Mouse (Mus musculus) liver, adult (tissue): ENCODE results near the gene Cdk17.

Source experiments
- GATA4 ChIP-seq: IDR thresholded peaks from 2 replicates; pipeline ENCODE4 v1.6.1; 2014; ENCODE audit warnings: mild to moderate bottlenecking, low read length; ENCODE audit not compliant: insufficient replicate concordance

The Cdk17 gene

GRCm38 (mm10) chr10:93293621-93294020, 132.9 kb downstream of the Cdk17 start:
- no peak for TF ChIP-seq GATA4

GRCm38 (mm10) chr10:93294547-93295219, 134.0 kb downstream of the Cdk17 start:
- no peak for TF ChIP-seq GATA4

GRCm38 (mm10) chr10:93297774-93298173, 137.1 kb downstream of the Cdk17 start:
- TF ChIP-seq GATA4: no peak

DNA sequence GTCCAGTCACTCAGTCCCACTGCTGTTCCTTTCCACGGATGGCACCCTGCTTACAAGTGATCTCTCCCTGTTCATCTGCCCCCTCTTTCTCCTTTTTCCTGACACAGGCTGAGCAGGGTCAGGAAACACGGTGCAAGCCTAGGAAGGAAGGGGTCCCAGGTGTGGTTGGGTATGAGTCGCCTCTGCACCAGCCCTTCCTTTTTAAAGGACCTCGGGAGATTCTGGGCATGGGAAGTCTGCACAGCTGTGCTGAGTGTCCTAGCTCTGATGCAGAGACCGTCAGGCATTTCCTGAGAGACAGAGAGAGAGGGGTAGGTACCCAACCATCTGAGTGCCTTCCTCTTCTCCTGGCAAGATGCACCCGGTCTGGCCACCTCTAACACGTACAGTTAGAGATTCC, 137.5 kb downstream of the Cdk17 start:
- TF ChIP-seq GATA4: no peak

DNA sequence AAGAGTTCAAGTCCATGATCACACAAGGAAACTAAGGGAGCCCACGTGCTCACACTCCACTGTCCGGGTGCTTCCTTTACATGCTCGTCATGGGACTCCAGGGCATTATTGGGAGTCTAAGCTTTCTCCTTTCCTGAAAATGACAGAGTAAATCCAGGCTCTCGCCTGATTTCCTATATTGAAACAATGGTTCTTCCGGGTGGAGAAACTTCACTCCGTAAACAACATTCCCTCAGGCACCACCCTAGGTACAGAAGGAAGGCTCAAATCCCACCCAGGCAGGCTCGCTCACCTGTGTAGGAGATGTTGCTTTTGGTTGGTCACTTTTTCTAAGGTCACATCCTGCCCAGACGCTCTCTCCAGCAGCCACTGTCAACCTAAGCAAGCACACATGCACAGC, 141.2 kb downstream of the Cdk17 start:
- TF ChIP-seq GATA4: no peak

- TF ChIP-seq GATA4: no peak
Measured at GRCm38 (mm10) chr10:93303231-93303630, 142.6 kb downstream of the Cdk17 start.

GRCm38 (mm10) chr10:93305946-93306345, 145.3 kb downstream of the Cdk17 start:
- no peak for TF ChIP-seq GATA4

DNA sequence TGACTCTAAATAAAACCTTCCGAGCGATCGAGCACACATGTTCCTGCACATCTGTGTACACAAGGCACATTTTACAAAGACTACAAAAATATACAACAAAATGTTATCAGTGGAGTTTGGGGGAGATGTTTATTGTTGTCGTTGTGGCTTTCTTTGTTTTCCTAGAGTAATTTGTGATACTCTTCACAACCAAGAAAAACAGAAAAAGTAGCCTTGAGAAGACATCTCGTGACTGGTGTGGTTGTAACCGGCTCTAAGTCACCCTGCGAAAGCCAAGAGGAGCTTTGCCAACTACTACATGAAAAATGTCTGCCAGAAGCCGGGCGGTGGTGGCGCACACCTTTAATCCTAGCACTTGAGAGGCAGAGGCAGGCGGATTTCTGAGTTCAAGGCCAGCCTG, 145.7 kb downstream of the Cdk17 start:
- no peak for TF ChIP-seq GATA4

DNA sequence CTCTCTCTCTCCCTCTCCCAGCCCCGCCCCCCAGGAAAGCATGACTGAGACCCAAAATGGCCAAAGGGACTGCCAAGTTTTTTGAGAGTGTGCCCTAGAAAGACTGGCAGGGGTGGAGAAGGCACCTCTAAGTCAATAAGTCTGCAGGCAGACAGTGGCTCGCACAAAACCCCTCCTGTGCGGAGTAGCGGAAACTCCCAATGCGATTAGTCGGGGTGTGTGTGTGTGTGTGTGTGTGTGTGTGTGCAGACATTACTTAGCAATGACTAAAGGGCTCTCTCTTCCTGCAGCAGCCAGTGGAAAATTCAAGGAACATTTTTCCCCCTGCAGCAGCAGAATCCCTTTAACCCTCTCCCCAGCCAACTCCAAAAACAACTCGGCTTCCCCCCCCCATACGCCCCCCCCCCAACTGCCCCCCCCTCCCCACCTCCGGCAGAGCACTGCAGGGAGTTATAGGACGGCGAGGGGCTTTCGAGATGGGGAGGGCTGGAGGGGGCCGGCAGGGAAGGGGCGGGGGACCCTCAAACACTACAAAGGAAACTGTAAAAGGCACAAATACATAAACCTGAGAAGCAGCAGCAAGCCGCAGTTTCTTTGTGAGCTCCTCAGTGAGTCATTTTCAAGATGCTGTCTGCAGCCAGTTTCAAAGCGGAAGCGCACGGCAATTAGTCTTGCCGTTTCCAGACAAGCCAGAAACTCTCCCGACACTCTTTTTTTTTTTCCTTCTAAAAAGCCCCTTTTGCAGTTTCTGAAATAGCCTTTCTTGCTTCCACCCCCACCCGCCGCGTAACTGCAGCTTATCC, 148.7 kb downstream of the Cdk17 start:
- peak; percentile 65; the same call in 1 of the 2 replicates for TF ChIP-seq GATA4

DNA sequence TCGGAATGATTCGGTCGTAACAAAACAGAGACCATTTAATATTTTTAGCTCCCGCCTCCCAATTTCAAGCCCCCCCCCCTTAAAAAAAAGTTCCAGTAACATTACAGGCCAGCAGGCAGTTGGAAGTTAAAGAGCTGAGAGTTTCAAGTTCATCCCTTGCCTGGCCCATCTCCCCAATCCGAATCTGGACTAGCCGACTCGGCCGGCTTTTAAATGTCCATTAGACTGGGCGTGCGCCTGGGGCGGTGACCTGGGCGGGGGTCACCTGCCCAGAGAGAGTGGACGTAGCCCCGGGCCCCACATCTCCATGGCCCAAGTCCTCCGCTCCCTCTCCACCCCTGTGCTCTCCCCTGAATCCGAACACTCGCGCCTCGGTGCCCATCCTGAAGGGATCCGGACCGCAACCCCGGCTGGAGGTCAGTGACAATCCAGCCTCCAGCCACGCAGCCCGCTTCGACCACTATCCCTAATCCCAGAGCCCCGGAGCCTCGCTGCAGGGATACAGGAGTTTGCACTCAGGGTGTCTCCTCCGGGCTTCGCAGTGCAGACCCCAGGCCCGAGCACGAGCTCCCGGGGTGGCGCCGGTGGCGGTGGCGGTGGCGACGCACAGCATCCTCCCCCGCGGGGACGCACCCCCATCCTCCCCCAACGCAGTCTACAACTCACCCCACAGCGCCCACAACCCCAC, 149.4 kb downstream of the Cdk17 start:
- no peak for TF ChIP-seq GATA4

DNA sequence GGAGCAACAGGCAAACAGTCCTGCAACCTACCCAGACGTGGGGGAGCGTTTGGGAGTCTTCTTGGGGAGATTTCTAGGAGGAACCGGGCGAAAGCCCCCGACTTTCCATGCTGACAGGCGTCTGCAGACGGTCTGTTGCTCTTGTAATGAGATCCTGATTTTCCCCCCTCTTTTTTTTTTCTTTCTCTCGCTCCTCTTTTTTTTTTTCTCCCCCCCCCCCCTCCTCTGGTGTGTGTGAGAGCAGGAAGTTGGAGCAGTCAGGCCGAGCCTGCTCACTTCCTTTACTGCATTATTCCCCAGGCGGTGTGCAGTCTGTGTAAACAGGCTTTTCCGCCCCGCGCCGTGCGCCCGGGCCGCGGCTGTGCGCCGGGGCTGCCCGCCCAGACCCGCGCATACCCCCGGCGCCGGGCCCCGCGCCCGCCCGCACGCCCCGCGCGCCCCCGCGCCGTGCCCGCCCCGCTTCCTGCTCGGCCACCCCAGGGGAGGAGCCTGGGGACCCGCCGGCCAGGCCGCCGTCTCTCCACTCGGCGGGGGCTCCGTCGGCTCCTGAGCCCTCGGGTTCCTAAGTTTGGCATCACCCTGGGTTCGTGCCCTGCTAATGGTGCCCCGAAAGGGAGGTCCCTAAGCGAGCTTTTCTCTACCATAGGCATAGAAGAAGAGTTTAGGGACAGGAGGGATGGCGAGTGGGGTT, 150.2 kb downstream of the Cdk17 start, which contains the start of gene Elk3:
TSS of gene Elk3 (minus strand) at position 415 of the 691 bp plus-strand sequence.
- no peak for TF ChIP-seq GATA4

GRCm38 (mm10) chr10:93311576-93311975, 150.9 kb downstream of the Cdk17 start:
- TF ChIP-seq GATA4: no peak
